Mouse (Mus musculus) G1E (cell line): Measurements from ENCODE around the gene Gcn1l1. TPM values are rescaled to one million over a fixed set of nuclear protein-coding genes. Genes with fewer than 3 reads are reported as not detected.

Experiments
- ATAC-seq: 2 replicates; pipeline ENCODE4 v1.8.0; 2016; ENCODE audit warnings: mild to moderate bottlenecking; ENCODE audit not compliant: insufficient number of reproducible peaks, poor library complexity, low FRiP score, severe bottlenecking; ENCODE audit errors: extremely low read depth
- DNase-seq: peaks from one replicate; pipeline ENCODE4 v3.0.0; 2012; ENCODE audit warnings: low spot score
- H3K27me3 ChIP-seq: 2 replicates; pipeline ENCODE4 v1.6.1; 2012; ENCODE audit warnings: mild to moderate bottlenecking, low read length, inconsistent platforms; ENCODE audit not compliant: insufficient read depth
- H3K36me3 ChIP-seq: replicated peaks from 2 replicates; pipeline ENCODE3; 2012; ENCODE audit warnings: mild to moderate bottlenecking, inconsistent platforms
- H3K4me1 ChIP-seq: 2 replicates; pipeline ENCODE4 v1.6.1; 2012; ENCODE audit warnings: low read depth, low read length, inconsistent platforms, mixed read lengths; ENCODE audit not compliant: insufficient read depth
- H3K4me3 ChIP-seq: 2 replicates; pipeline ENCODE4 v1.5.1; 2012; ENCODE audit warnings: low read depth, mild to moderate bottlenecking, inconsistent platforms, low read length, moderate library complexity, mixed read lengths
- H3K9me3 ChIP-seq: replicated peaks from 2 replicates; pipeline ENCODE4 v1.6.1; 2012; ENCODE audit warnings: inconsistent platforms
- CTCF ChIP-seq: IDR thresholded peaks from 2 replicates; pipeline ENCODE4 v1.5.1; 2012; ENCODE audit warnings: low read depth, low read length, inconsistent platforms, mixed read lengths
- GATA1 ChIP-seq: IDR thresholded peaks from 2 replicates; pipeline ENCODE4 v1.6.1; 2012; ENCODE audit warnings: borderline replicate concordance, low read length, inconsistent platforms, mixed read lengths
- GATA2 ChIP-seq: IDR thresholded peaks from 2 replicates; pipeline ENCODE4 v1.6.1; 2012; ENCODE audit warnings: low read depth, low read length, inconsistent platforms, borderline replicate concordance
- POLR2AphosphoS5 ChIP-seq: IDR thresholded peaks from 2 replicates; pipeline ENCODE4 v1.6.1; 2012; ENCODE audit warnings: low read depth, low read length, inconsistent platforms; ENCODE audit not compliant: insufficient replicate concordance
- TAL1 ChIP-seq: conservative IDR thresholded peaks from 2 replicates; pipeline ENCODE4 v1.6.1; 2012; ENCODE audit warnings: low read depth, low read length, inconsistent platforms, mixed read lengths
- polyA plus RNA-seq: library from polyadenylated mRNA; stranded (reverse); fragments of >175 nt; gene quantifications from 2 replicates; pipeline ENCODE4 v1.2.3, GENCODE M21; 2012
- total RNA-seq, 2 experiments: library from RNA; stranded (forward) in 1 of 2; stranded (reverse) in 1 of 2; fragments of 200-1000 nt in 1 of 2; fragments of >200 nt in 1 of 2; fragmentation: Nextera tagmentation in 1 of 2; gene quantifications; 2 replicates each; pipeline ENCODE4 v1.2.3; 2014 to 2017

The Gcn1l1 gene
- total and polyA plus RNA-seq, 3 experiments, result 44.6 to 158 (median 96.0) TPM

GRCm38 (mm10) chr5:115554536-115555291 is 10.3 kb upstream of the Gcn1l1 start:
- TF ChIP-seq GATA2, result no peak
- TF ChIP-seq CTCF, result no peak
- TF ChIP-seq POLR2AphosphoS5, result no peak
- no peak for TF ChIP-seq TAL1
- no peak for TF ChIP-seq GATA1
- ATAC-seq, result no peak
- Histone ChIP-seq H3K9me3 (no peaks in the 10 kb centered on the region), H3K36me3 (peaks cover 59% of the 10 kb centered on the region), H3K4me3 (no peak overlapping the region), H3K4me1 (peaks cover 12% of the 10 kb centered on the region), H3K27me3 (peaks cover 2% of the 10 kb centered on the region; the same call in 1 of the 2 replicates)
- no peak for DNase-seq

GRCm38 (mm10) chr5:115556217-115556616 is 8.8 kb upstream of the Gcn1l1 start:
- ATAC-seq (no peak), DNase-seq (peak; percentile 63)
- Histone ChIP-seq H3K27me3 (no peaks in the 10 kb centered on the region), H3K4me3 (no peak overlapping the region), H3K36me3 (peaks cover 55% of the 10 kb centered on the region), H3K9me3 (no peaks in the 10 kb centered on the region), H3K4me1 (peaks cover 12% of the 10 kb centered on the region)
- TF ChIP-seq CTCF, result peak; percentile 95
- TF ChIP-seq GATA1, result no peak
- TF ChIP-seq TAL1, result no peak
- TF ChIP-seq POLR2AphosphoS5, result no peak
- TF ChIP-seq GATA2, result no peak

- ATAC-seq (no peak), DNase-seq (no peak)
- no peaks in the 10 kb centered on the region for H3K27me3 ChIP-seq
- no peaks in the 10 kb centered on the region for H3K9me3 ChIP-seq
- TF ChIP-seq TAL1 (no peak), GATA1 (no peak), GATA2 (no peak), CTCF (no peak), POLR2AphosphoS5 (no peak)
- no peak overlapping the region for H3K4me3 ChIP-seq
- peaks cover 22% of the 10 kb centered on the region for H3K4me1 ChIP-seq
- peaks cover 54% of the 10 kb centered on the region for H3K36me3 ChIP-seq
Observed at GRCm38 (mm10) chr5:115558182-115558794, 6.8 kb upstream of the Gcn1l1 start.

GRCm38 (mm10) chr5:115559237-115560101 is 5.6 kb upstream of the Gcn1l1 start, which contains the start of gene Rplp0:
TSS of gene Rplp0 (plus strand) at chr5:115559467.
- H3K36me3 ChIP-seq, result peaks cover 50% of the 10 kb centered on the region
- H3K4me1 ChIP-seq, result peaks cover 25% of the 10 kb centered on the region
- peak; percentile 97 for DNase-seq
- peak within 1 kb of the TSS; percentile 93 for H3K4me3 ChIP-seq
- H3K9me3 ChIP-seq, result no peaks in the 10 kb centered on the region
- TF ChIP-seq POLR2AphosphoS5 (peak; percentile 95), GATA2 (no peak), GATA1 (no peak), CTCF (peak; percentile 83), TAL1 (no peak)
- peak; percentile 95 for ATAC-seq
- H3K27me3 ChIP-seq, result no peaks in the 10 kb centered on the region

- H3K4me1 ChIP-seq, result peaks cover 29% of the 10 kb centered on the region
- DNase-seq, result no peak
Observed at GRCm38 (mm10) chr5:115560336-115560905, 4.6 kb upstream of the Gcn1l1 start.

More at GRCm38 (mm10) chr5:115560336-115560905, 4.6 kb upstream of the Gcn1l1 start:
- Histone ChIP-seq H3K27me3 (no peaks in the 10 kb centered on the region), H3K9me3 (no peaks in the 10 kb centered on the region), H3K4me3 (peak overlapping the region; percentile 93), H3K36me3 (peaks cover 44% of the 10 kb centered on the region)
- no peak for ATAC-seq
- TF ChIP-seq GATA2 (no peak), POLR2AphosphoS5 (no peak), GATA1 (no peak), CTCF (no peak), TAL1 (no peak)
